Mouse (Mus musculus) spleen, postnatal 4 days (tissue): ENCODE data around the gene Spg11.

Experiments used
- DNase-seq, 2 experiments: peaks; one replicate each; pipeline ENCODE4 v3.0.0; 2022; ENCODE audit warnings: low spot score in 2 of 2

Gene Spg11

DNA sequence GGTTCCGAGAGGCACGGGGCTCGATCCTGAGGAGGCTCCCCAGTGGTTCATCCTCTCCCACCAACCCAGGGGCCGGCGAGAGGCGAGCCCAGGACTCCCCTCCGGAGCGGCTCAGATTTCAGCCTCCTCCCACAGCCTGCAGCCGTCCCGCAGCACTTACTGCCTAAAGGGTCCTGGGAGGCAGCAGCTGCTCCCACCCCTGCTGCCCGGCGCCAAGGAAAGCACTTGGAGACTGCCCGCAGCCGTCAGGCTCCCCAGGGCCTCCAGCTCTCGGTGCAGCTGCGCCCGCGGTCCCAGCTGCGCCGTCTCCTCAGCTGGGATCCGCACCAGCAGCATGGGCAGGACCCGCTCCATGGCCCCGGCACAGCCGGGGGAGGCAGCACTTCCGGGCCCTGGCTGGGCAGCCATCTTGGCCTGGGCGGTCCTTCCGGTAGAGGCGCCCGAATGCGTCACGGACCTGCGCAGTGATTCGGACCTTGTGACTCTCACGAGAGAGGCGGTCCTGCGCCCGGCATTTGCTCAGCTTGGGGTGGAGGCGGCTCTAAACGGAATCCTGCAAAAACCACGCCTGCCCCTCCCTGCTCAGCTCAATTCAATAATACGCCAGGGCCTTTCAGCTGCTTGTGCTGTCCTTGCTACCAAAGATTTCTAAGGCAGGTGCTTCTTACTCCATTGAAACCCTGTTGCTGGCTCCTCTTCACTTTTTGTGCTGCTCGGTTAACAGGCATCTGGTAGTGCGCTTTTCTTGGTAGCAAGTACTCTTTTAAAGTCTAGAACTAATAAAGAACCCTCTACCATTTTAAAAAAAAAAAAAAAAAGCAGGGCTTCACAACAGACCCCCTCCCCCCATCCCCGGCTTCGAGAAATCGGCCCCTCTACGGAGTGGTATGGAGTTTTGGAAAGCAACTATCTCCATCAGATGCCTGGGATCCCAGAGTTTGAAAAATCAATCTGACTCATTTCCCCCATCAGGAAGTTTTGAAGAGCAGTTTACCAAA, at the start of gene Spg11:
Gene Spg11 (minus strand): TSS at position 426 of the 998 bp plus-strand sequence.
- peak; percentile 96 to 97 for DNase-seq

DNA sequence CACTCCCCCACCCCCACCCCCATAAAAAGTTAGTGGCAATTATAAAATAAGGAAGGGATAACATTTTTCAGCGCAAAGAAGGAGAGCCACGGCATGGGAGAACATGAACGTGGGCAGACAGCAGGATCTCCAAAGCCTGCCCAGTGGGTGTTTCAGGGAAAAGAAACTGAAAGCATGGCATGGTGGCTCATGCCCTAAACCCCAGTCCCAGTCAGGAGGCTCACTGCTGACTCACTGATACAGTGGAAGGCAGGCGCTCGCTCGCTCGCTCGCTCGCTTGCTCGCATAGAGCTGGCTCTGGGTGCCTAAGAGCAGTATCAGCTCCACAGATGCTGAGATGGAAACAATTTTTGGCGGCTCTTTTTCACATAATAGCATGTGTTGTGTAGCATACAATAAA, 46.1 kb upstream of the Spg11 start:
- peak in 1 of 2 experiments; percentile 54 for DNase-seq

GRCm38 (mm10) chr2:122163430-122164195, 45.4 kb upstream of the Spg11 start:
- DNase-seq: peak in 1 of 2 experiments; percentile 43

GRCm38 (mm10) chr2:122162529-122162928, 44.3 kb upstream of the Spg11 start:
- no peak for DNase-seq

DNA sequence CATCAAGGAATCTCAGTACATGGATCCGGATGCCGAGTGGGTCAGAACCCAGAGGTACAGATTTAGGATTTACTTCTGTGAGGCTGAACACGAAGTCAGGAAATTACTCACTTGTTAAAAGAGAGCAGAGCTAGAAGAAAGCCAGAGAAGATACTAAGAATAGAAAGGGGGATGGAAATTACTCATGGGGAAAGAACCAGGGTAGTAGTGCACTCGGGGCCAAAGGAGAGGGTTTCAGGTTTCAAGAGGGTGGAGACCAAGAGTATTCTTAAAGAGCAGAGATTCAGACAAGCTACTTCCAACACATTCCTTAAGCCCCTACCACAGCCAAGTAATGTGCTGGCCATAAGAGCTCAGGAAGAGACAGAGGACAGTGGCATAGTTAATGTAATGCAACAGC, 43.4 kb upstream of the Spg11 start:
- peak in 1 of 2 experiments; percentile 38 for DNase-seq

DNA sequence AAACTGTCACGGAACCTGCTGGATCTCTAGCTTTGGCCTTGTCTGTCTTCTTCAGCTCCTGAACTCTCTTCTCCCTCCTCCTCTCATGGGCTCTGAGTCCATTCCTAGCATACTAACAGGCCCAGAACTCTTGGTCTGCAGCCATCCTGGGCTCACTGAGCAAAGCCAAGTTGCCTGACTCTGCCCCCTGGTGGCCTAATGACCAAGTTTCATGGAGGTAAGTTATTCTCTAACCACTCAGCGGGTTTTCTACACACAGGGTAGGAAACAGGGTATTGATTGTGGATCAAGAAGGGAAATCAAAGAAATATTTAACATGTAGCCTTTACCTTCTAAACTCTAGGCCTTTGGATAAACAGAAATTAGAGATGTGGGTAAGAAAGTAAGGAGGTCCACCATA, 42.5 kb upstream of the Spg11 start, which contains the start of gene Trim69:
Gene Trim69 (plus strand): TSS at position 21 of the 400 bp plus-strand sequence.
- peak; percentile 80 to 91 for DNase-seq

DNA sequence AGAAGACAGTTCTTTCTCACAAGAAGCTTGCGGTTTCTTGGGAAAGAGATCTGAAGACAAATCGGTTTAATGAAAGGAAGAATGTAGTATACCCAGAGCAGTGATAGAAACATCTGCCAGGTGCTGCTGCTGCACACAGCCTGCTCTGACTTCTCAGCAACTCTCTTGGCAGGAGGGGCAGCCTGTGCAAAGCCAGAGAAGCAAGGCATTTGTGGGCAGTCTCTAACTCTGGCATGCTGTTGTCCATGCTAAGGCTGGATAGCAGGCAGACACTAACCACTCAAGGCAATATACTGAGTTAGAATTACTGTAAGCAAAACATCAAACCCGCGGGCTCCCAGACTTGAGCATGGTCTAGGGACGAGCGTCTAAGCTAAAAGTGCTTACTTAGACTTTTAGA, 41.5 kb upstream of the Spg11 start:
- peak in 1 of 2 experiments; percentile 54 for DNase-seq

GRCm38 (mm10) chr2:122158362-122158802, 40.2 kb upstream of the Spg11 start:
- DNase-seq: peak in 1 of 2 experiments; percentile 44

- DNase-seq: no peak
Observed at GRCm38 (mm10) chr2:122157561-122157960, 39.4 kb upstream of the Spg11 start.

DNA sequence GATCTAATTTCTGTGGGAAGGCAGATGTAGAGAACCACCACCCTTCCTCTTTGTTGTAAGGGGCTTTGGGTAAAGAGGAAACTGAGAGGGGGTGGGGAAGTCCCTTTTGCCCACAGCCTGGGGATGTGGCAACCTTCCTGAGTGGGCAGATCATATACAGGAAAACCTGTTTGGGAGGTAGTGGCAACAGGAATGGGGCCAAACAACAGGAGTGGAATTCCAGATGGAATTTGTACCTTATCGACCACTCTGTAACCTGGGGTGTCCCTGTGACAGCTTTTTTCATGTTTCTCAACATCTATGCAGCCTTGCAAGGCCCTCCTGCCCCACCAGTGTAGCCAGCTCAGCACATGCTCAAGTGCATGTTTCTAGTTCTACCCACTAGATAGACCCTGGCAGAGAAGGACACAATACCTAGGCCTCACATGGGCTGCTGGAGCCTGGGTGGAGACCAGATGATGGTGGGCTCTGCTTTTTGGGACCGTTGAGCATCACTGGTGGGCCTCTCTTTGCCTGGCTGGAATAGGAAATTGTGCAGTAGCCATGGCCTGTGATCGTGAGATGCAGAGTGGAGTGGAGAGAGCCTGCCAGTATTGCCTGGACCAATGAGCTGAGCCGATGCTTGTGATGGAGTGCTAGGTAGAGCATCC, 38.0 kb upstream of the Spg11 start:
- DNase-seq: peak in 1 of 2 experiments; percentile 60

DNA sequence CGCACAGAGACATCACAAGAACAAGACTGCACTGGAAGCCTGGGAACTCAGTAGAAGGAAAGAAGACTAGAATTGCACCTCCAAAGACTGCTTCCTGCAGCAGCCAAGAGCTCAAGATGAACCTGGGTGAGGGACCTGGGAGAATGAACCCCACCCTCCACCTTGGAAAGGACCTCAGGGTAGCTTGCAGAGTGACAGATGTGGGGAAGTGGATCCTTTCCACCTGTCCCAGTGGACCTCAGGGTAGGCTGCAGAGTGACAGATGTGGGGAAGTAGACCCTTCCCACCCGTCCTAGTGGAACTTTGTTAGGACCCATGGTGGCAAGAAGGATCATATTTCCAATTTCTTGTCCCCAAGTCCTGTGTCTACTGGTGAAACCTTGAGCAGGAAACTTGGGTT, 37.1 kb upstream of the Spg11 start:
- no peak for DNase-seq

DNA sequence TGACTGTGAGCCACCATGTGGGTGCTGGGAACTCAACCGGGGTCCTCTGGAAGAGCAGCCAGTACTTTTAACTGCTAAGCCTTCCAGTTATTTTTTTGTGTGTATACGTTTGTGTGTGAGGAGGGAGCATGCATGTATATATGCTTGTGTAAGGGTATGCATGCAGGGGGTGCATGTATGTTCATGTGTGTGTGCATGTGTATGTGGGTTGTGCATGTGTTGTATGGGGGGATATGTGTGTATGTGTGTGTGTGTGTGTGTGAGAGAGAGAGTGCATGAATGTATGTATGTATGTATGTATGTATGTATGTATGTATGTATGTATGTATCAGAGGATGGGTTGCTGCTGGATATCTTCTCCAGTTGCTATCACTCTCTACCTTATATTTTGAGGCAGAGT, 36.3 kb upstream of the Spg11 start:
- DNase-seq: no peak

GRCm38 (mm10) chr2:122153681-122154365, 35.6 kb upstream of the Spg11 start:
- DNase-seq: no peak

GRCm38 (mm10) chr2:122152850-122153249, 34.7 kb upstream of the Spg11 start:
- no peak for DNase-seq

GRCm38 (mm10) chr2:122151221-122151620, 33.0 kb upstream of the Spg11 start:
- no peak for DNase-seq

DNA sequence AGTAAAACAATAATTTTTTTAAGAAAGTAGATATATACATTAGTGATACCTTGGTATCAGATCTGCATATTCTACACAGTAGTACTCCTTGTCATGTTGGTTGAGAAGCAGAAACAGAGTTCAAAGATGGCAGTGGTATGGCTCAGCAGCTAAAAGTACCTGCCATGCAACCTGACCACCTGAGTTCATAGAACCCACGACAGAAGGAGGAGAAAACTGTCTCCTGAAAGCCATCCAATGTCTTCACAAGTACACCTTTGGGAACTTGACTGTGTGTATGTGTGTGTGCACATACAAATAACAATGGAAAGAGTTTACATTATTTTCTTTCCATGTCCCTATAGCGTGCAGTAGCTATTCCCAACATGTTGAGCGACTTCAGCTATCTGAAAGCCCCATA, 31.5 kb upstream of the Spg11 start:
- no peak for DNase-seq

DNA sequence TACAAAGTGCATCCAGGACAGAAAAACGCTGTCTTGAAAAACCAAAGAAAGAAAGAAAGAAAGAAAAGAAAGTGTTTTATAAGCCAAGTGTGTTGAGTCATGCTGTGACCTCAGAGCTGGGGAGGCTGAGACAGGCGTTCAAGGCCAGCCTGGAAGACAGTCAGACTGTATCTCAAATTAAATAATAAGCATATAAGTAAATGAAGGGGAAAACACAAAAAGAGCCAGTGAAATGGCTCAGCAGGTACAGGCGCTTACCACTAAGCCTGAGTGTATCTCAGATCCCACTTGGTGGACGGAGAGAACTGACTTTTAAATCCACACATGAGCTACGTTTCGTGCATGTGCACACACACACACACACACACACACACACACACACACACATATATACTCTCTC, 31.1 kb upstream of the Spg11 start:
- no peak for DNase-seq

DNA sequence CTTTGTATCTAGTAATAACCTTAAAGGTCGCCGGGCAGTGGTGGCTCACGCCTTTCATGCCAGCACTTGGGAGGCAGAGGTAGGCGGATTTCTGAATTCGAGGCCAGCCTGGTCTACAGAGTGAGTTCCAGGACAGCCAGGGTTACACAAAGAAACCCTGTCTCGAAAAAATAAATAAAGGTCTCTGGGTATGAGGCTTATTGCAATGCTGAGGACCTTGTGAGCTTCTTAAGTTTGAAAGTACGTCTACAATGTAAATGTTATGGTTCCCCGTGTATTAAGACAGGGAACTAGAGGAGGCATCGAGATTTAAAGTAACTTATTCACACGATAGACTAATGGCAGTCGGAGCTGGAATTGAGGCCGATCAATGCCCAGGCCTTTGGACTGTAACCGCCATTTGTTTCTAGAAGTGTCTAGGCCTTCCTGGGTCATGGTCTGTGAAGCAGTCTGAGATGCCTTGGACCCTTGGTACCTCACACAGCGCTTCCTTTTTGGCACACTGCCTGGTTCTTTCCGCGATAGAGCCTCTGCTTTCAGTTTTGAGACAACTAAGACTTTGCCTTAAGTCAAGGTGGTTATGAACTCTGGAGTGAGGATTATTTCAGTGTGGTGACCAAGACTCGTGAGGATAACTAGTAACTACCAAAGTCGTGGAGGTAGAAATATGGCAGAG, 30.2 kb upstream of the Spg11 start:
- DNase-seq: peak; percentile 67 to 80

DNA sequence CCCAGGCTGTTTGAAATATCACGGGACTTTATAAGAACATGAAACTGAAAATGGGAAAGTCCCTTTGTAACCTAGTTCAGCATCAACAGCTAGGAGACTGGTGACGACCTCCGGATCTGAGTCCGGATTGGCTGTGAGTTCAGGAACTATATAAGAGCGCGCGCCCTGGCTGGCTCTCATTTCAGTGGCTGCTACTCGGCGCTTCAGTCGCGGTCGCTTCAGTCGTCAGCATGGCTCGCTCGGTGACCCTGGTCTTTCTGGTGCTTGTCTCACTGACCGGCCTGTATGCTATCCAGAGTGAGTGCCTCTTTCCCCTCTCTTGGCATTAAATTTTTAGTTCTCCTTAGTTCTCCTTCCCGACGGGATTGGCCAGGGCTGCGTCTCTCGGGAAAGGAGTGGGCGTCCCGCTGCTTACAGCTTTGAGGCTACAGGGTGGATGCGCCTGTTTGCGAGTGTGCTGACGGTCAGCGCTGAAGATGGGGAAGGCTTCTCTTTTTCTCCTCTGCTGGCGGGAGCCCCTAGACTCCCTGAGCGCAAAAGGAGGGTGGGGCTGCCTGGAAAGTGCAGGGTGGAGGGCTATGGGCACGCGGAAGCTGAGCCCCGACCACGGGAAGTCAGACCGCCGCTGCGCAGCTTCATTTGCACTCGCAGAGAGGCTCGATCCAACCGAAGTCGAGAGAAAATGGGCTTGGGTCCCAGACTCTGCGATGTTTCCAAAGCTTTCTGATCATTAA, 29.5 kb upstream of the Spg11 start, which contains the start of gene B2m:
Gene B2m (plus strand): TSS at position 179 of the 734 bp plus-strand sequence.
- peak; percentile 94 to 97 for DNase-seq

- DNase-seq: peak in 1 of 2 experiments; percentile 28
Observed at GRCm38 (mm10) chr2:122146687-122147086, 28.5 kb upstream of the Spg11 start.
